Mouse (Mus musculus) limb, embryonic 14.5 days (tissue): ENCODE measurements at regions not wholly inside any gene's neighbourhood (a gene's known extent, or its start where the extent isn't known, plus 50 kb on each side); places are given as distances from the start of the nearest gene placed in this dataset.

Experiments used
- ATAC-seq: fragments of 200-750 bp; cut with Nextera tagmentation; 2 replicates; pipeline ENCODE4 v1.8.0; 2017; ENCODE audit warnings: low read depth, moderate number of reproducible peaks, moderate TSS enrichment; ENCODE audit not compliant: low FRiP score
- DNase-seq: peaks from one replicate; pipeline ENCODE4 v3.0.0-alpha.2; 2015; ENCODE audit warnings: low spot score
- H3K27ac ChIP-seq: fragments of 300-500 bp; sonication (generic); replicated peaks from 2 replicates; pipeline ENCODE4 v1.5.1; 2014; ENCODE audit warnings: low read depth, mild to moderate bottlenecking, low read length, moderate library complexity, mixed read lengths
- H3K27me3 ChIP-seq: fragments of 300-500 bp; sonication (generic); 2 replicates; pipeline ENCODE4 v1.6.1; 2014; ENCODE audit warnings: low read length, mixed read lengths; ENCODE audit not compliant: control insufficient read depth, insufficient read depth
- H3K36me3 ChIP-seq: fragments of 300-500 bp; sonication (generic); 2 replicates; pipeline ENCODE4 v1.6.1; 2014; ENCODE audit warnings: mild to moderate bottlenecking, low read length, moderate library complexity, mixed read lengths; ENCODE audit not compliant: control insufficient read depth, insufficient read depth
- H3K4me1 ChIP-seq: fragments of 300-500 bp; sonication (generic); 2 replicates; pipeline ENCODE4 v1.6.1; 2014; ENCODE audit warnings: antibody characterized with exemption, low read length, mixed read lengths; ENCODE audit not compliant: control insufficient read depth, insufficient read depth
- H3K4me2 ChIP-seq: fragments of 300-500 bp; sonication (generic); replicated peaks from 2 replicates; pipeline ENCODE4 v1.6.1; 2014; ENCODE audit warnings: low read depth, mild to moderate bottlenecking, low read length, moderate library complexity; ENCODE audit not compliant: severe bottlenecking
- H3K4me3 ChIP-seq: fragments of 300-500 bp; sonication (generic); replicated peaks from 2 replicates; pipeline ENCODE4 v1.5.1; 2014; ENCODE audit warnings: low read length
- H3K9ac ChIP-seq: fragments of 300-500 bp; sonication (generic); 2 replicates; pipeline ENCODE4 v1.6.1; 2014; ENCODE audit warnings: mild to moderate bottlenecking, low read depth, low read length, moderate library complexity; ENCODE audit not compliant: severe bottlenecking
- H3K9me3 ChIP-seq: fragments of 300-500 bp; sonication (generic); 2 replicates; pipeline ENCODE4 v1.6.1; 2016; ENCODE audit warnings: low read length; ENCODE audit not compliant: control insufficient read depth
- POLR2A ChIP-seq: fragments of 200-500 bp; IDR thresholded peaks from 2 replicates; pipeline ENCODE4 v1.8.0; 2012; ENCODE audit warnings: inconsistent platforms, mild to moderate bottlenecking, moderate library complexity, borderline replicate concordance; ENCODE audit not compliant: insufficient read depth, insufficient read length; ENCODE audit errors: extremely low read depth
- WGBS: fragments of 180-500 bp; shearing (Covaris S2); extraction: QIAGEN DNeasy Blood & Tissue Kit; methylation state at CpG from one replicate; pipeline ENCODE4 v1.1.7; 2014; 5-methylcytosine and 5-hydroxymethylcytosine counted together

GRCm38 (mm10) chr16:90580411-90580810 lies 146.8 kb downstream of the Mis18a start:
- Histone ChIP-seq H3K4me3 (no peak overlapping the region), H3K9me3 (peaks cover 5% of the 10 kb centered on the region; the same call in 1 of the 2 replicates), H3K36me3 (no peaks in the 10 kb centered on the region), H3K4me1 (no peaks in the 10 kb centered on the region), H3K4me2 (no peak overlapping the region), H3K9ac (no peak overlapping the region), H3K27ac (no peak overlapping the region), H3K27me3 (no peaks in the 10 kb centered on the region)
- ATAC-seq (no peak), DNase-seq (no peak)
- WGBS, result 59% methylated on average over 8 of the region's 8 CpGs
- TF ChIP-seq POLR2A, result no peak

DNA sequence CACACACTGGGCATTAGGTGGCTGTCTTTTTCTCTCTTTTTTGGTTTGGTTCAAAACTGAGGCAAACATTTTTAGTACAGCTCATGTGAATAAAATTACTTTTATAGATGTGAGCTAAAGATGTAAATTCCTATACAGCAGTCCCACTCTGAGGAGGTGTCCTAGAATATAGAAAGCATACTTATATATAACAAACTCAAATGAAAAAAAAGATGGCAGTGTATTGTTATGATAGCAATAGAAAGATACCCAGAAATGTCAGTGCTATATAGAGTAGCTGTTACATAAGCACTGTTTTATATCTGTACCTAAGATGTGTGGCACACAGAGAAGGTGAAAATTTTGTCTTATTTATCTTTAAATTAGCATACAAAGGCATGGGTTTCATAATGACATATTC lies 156.1 kb downstream of the Mis18a start:
- no peak overlapping the region for H3K4me3 ChIP-seq
- TF ChIP-seq POLR2A, result no peak
- no peaks in the 10 kb centered on the region for H3K4me1 ChIP-seq
- no peaks in the 10 kb centered on the region for H3K36me3 ChIP-seq
- H3K9me3 ChIP-seq, result no peaks in the 10 kb centered on the region
- ATAC-seq (no peak), DNase-seq (no peak)
- H3K27ac ChIP-seq, result no peak overlapping the region
- H3K4me2 ChIP-seq, result no peak overlapping the region
- H3K27me3 ChIP-seq, result no peaks in the 10 kb centered on the region
- H3K9ac ChIP-seq, result no peak overlapping the region

DNA sequence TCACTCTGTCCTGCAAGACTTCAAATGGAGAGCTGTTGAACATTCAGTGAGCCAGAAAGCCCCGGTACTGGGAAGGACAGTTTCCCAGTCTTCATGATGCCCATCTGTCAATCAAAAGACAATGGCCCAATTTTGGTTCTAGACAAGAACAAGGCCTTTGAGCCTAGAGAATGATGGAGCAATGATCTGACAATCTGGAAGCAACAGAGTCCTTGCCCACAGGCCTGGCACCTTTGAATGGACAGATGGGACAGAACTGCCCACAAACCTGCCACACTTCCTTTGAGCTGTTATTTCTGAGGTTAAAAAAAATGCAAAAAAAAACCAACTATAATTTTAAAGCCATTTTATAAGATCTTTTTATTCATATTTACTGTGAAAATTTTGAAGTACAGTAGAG lies 157.4 kb downstream of the Mis18a start:
- no peak for DNase-seq
- Histone ChIP-seq H3K4me3 (no peak overlapping the region), H3K36me3 (no peaks in the 10 kb centered on the region), H3K27ac (no peak overlapping the region), H3K4me2 (no peak overlapping the region), H3K9me3 (no peaks in the 10 kb centered on the region), H3K4me1 (no peaks in the 10 kb centered on the region), H3K27me3 (no peaks in the 10 kb centered on the region), H3K9ac (no peak overlapping the region)
- no peak for TF ChIP-seq POLR2A
- ATAC-seq, result no peak
- 88% methylated on average over 1 of the region's 1 CpGs for WGBS

DNA sequence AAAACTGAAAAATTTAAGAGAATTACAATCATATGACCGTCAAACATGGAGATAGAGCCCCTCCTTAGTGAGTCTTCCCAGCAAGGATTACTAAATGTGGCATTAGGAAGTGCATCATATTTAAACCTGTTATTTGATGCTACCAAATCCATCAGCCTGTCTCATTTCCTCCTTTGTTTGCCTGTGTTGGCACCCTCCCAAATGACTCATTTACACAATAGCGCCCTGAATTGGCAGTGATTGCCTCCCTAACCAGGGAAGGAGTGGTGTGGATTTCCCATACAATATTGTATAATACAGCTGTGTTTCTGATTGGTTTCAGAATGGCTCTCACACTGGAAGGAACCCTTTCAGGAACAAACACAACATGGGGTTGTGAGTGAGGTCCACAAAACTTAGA lies 162.0 kb downstream of the Mis18a start:
- DNase-seq (no peak), ATAC-seq (no peak)
- no peaks in the 10 kb centered on the region for H3K36me3 ChIP-seq
- H3K27me3 ChIP-seq, result no peaks in the 10 kb centered on the region
- no peak overlapping the region for H3K27ac ChIP-seq
- no peak for TF ChIP-seq POLR2A
- H3K9ac ChIP-seq, result no peak overlapping the region
- no peak overlapping the region for H3K4me2 ChIP-seq
- H3K4me3 ChIP-seq, result no peak overlapping the region
- H3K9me3 ChIP-seq, result no peaks in the 10 kb centered on the region
- WGBS, result 79% methylated on average over 2 of the region's 2 CpGs
- no peaks in the 10 kb centered on the region for H3K4me1 ChIP-seq

DNA sequence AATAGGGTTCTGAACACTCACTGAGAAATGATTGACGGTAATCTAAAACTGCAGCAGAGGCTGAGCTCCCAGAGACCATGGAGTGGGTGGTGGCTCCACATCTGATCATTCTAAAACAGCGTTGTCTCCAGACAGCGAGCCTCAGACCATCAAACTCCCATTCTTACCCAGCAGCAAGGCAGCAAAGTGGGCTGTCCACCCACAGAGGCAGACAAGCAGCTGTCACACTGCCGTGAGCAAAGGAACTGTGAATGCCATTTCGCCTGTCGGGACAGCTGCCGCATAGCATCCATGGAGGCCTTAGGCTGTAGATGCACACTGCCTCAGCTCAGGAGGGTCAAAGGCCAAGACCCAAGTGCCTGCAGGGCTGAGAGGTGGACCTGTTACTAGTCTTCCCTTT lies 167.3 kb downstream of the Hunk start:
- Histone ChIP-seq H3K36me3 (no peaks in the 10 kb centered on the region), H3K4me2 (no peak overlapping the region), H3K9ac (no peak overlapping the region), H3K4me1 (no peaks in the 10 kb centered on the region), H3K27me3 (no peaks in the 10 kb centered on the region), H3K27ac (no peak overlapping the region), H3K9me3 (no peaks in the 10 kb centered on the region), H3K4me3 (no peak overlapping the region)
- DNase-seq, result no peak
- no peak for ATAC-seq
- no peak for TF ChIP-seq POLR2A
- WGBS, result 78% methylated on average over 7 of the region's 7 CpGs

DNA sequence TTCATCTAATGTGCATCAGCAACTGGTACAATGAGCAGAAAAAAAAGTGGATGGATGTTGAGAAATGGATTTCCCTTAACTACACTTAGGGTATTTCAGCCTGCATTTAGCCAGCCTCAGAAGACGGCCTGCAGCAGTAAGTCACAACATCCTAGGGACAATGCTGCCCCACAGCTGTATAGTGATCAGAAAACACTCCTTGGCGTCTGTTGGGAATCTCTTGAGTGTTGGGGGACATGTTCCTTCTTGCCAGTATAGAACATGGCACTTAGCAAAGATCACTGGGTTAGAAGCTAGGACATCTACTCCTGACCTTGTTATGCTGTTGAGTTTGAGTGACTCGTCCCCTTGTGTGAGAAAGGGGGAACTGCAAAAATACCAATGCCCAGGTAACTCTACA lies 165.2 kb downstream of the Hunk start:
- DNase-seq (no peak), ATAC-seq (no peak)
- H3K36me3 ChIP-seq, result no peaks in the 10 kb centered on the region
- no peak for TF ChIP-seq POLR2A
- no peak overlapping the region for H3K9ac ChIP-seq
- H3K4me1 ChIP-seq, result no peaks in the 10 kb centered on the region
- H3K27ac ChIP-seq, result no peak overlapping the region
- H3K27me3 ChIP-seq, result no peaks in the 10 kb centered on the region
- 82% methylated on average over 3 of the region's 3 CpGs for WGBS
- no peak overlapping the region for H3K4me2 ChIP-seq
- H3K4me3 ChIP-seq, result no peak overlapping the region
- no peaks in the 10 kb centered on the region for H3K9me3 ChIP-seq
